In genomic region chr17:25732082-25732481, GRCm38 (mm10) we compare ENCODE assay signal across 9 mouse cellular contexts. TPM values are rescaled to one million over a fixed set of nuclear protein-coding genes. Genes with fewer than 3 reads are reported as not detected.
DNase-seq lines count a peak whose midpoint lies in the region; ATAC-seq and TF ChIP-seq lines count a peak whose summit lies in the region.
"Had no signal": no experiment of that assay in that cellular context is flagged by ENCODE, and none has a peak within 500 bp of the region (broad histone marks: within the 10 kb centered on the region; RNA-seq: fewer than 3 reads in every experiment).

No protein-coding gene starts in this region.

- no peak for ATAC-seq in forebrain, embryonic 14.5 days
- no peak for ATAC-seq in forebrain, embryonic 16.5 days

- H3K4me2 ChIP-seq in forebrain, embryonic 14.5 days (ENCODE audit: low read length) = no peak overlapping the region
- no peak overlapping the region for H3K4me2 ChIP-seq in forebrain, embryonic 16.5 days (ENCODE audit: low read length)
- H3K4me2 ChIP-seq: neural tube, embryonic 13.5 days had no signal

- 15% methylated on average over 2 of the region's 2 CpGs for WGBS in forebrain, embryonic 14.5 days
- WGBS in forebrain, embryonic 16.5 days = 15% methylated on average over 2 of the region's 2 CpGs
- WGBS in heart, embryonic 10.5 days = 16% methylated on average over 2 of the region's 2 CpGs

- no peaks in the 10 kb centered on the region for H3K9me3 ChIP-seq in forebrain, embryonic 14.5 days (replicated peaks; ENCODE audit: control insufficient read depth, low read length)
- no peaks in the 10 kb centered on the region for H3K9me3 ChIP-seq in forebrain, embryonic 16.5 days (ENCODE audit: control insufficient read depth, low read length)
- H3K9me3 ChIP-seq in heart, embryonic 10.5 days = no peaks in the 10 kb centered on the region
- H3K9me3 ChIP-seq: neural tube, embryonic 13.5 days had no signal

- H3K9ac ChIP-seq in forebrain, embryonic 14.5 days (ENCODE audit: low read length) = no peak overlapping the region
- no peak overlapping the region for H3K9ac ChIP-seq in forebrain, embryonic 16.5 days (replicated peaks; ENCODE audit: low read depth, low read length)
- H3K9ac ChIP-seq: neural tube, embryonic 13.5 days had no signal

- no peak overlapping the region for H3K4me3 ChIP-seq in forebrain, embryonic 14.5 days (ENCODE audit: low read depth, low read length)
- no peak overlapping the region for H3K4me3 ChIP-seq in forebrain, embryonic 16.5 days (replicated peaks; ENCODE audit: low read length)
- H3K4me3 ChIP-seq in cortical plate, adult 2 months (ENCODE audit: insufficient read depth, low read length) = no peak overlapping the region
- H3K4me3 ChIP-seq in heart, embryonic 10.5 days = no peak overlapping the region
- H3K4me3 ChIP-seq: neural tube, embryonic 13.5 days had no signal

- H3K4me1 ChIP-seq in forebrain, embryonic 14.5 days (ENCODE audit: control insufficient read depth, insufficient read depth, low read length) = peaks cover 9% of the 10 kb centered on the region
- H3K4me1 ChIP-seq in forebrain, embryonic 16.5 days (replicated peaks; ENCODE audit: control insufficient read depth, insufficient read depth, low read length) = peaks cover 9% of the 10 kb centered on the region
- H3K4me1 ChIP-seq in cortical plate, adult 2 months (ENCODE audit: control insufficient read depth, insufficient read depth, low read length) = peaks cover 2% of the 10 kb centered on the region; the same call in 1 of the 2 replicates
- peaks cover 23% of the 10 kb centered on the region for H3K4me1 ChIP-seq in heart, embryonic 10.5 days

- DNase-seq in forebrain, embryonic 14.5 days (ENCODE audit: low spot score) = peak; percentile 87
- peak; percentile 77 for DNase-seq in ZHBTc4 (ENCODE audit: low read depth, low spot score)
- DNase-seq in heart, embryonic 10.5 days (ENCODE audit: low spot score) = peak; percentile 93
- DNase-seq in left cerebral cortex, adult 11 months (ENCODE audit: low spot score) = peak; percentile 71
- peak; percentile 45 to 60 for DNase-seq in monocyte, adult 2 months (ENCODE audit: low read depth in 1 of 2, low spot score in 2 of 2)
- DNase-seq in telencephalon, adult 2 months (ENCODE audit: low read depth, low spot score) = peak; percentile 59

- H3K27ac ChIP-seq in forebrain, embryonic 14.5 days (ENCODE audit: low read depth, low read length) = no peak overlapping the region
- H3K27ac ChIP-seq in forebrain, embryonic 16.5 days (ENCODE audit: low read length) = no peak overlapping the region
- no peak overlapping the region for H3K27ac ChIP-seq in cortical plate, adult 2 months (ENCODE audit: insufficient read depth, low read length)
- H3K27ac ChIP-seq in heart, embryonic 10.5 days = no peak overlapping the region
- H3K27ac ChIP-seq: neural tube, embryonic 13.5 days had no signal

- peak; percentile 91 for TF ChIP-seq CTCF in cortical plate, adult 2 months (IDR thresholded peaks at IDR 0.05; ENCODE audit: extremely low read depth, insufficient read depth, low read length)

- TF ChIP-seq POLR2A in cortical plate, adult 2 months (IDR thresholded peaks at IDR 0.05; ENCODE audit: extremely low read depth, insufficient read depth, low read length) = no peak

- H3K27me3 ChIP-seq in forebrain, embryonic 14.5 days (replicated peaks; ENCODE audit: control insufficient read depth, insufficient read depth, low read length) = no peaks in the 10 kb centered on the region
- H3K27me3 ChIP-seq in forebrain, embryonic 16.5 days (replicated peaks; ENCODE audit: control insufficient read depth, insufficient read depth, low read length) = no peaks in the 10 kb centered on the region
- peaks cover 18% of the 10 kb centered on the region for H3K27me3 ChIP-seq in heart, embryonic 10.5 days (ENCODE audit: insufficient read depth, poor library complexity, severe bottlenecking)
- H3K27me3 ChIP-seq: neural tube, embryonic 13.5 days had no signal

- peaks cover 14% of the 10 kb centered on the region for H3K36me3 ChIP-seq in forebrain, embryonic 14.5 days (ENCODE audit: control insufficient read depth, insufficient read depth, low read length)
- H3K36me3 ChIP-seq in forebrain, embryonic 16.5 days (ENCODE audit: control insufficient read depth, insufficient read depth) = no peaks in the 10 kb centered on the region
- H3K36me3 ChIP-seq in heart, embryonic 10.5 days = peaks cover 20% of the 10 kb centered on the region

RNA-seq across cellular contexts. Expression of gene Mslnl, which starts 3.8 kb away (rescaled TPM):
- not detected in 2 replicates for polyA plus RNA-seq in forebrain, embryonic 14.5 days (2014; fragmentation: Nextera tagmentation; extraction: Ambion mirVana)
- 0.17 TPM in 1 of 2 replicates, not detected in the other for polyA plus RNA-seq in forebrain, embryonic 16.5 days (2015; fragmentation: Nextera tagmentation; extraction: Ambion mirVana)
- 0.77 and 1.0 TPM in 2 replicates for polyA plus RNA-seq in cortical plate, adult 2 months (2012; rRNA removed)
- not detected in 2 replicates for polyA plus RNA-seq in heart, embryonic 10.5 days (2016; fragmentation: Nextera tagmentation; extraction: Ambion mirVana)
- polyA plus RNA-seq: neural tube, embryonic 13.5 days had no signal

RNA-seq across cellular contexts. Expression of gene Rpusd1, which starts 4.6 kb away (rescaled TPM):
- 26.6 and 28.9 TPM in 2 replicates for polyA plus RNA-seq in forebrain, embryonic 14.5 days (2014; fragmentation: Nextera tagmentation; extraction: Ambion mirVana)
- polyA plus RNA-seq in forebrain, embryonic 16.5 days (2015; fragmentation: Nextera tagmentation; extraction: Ambion mirVana) = 28.1 and 29.1 TPM in 2 replicates
- polyA plus RNA-seq in cortical plate, adult 2 months (2012; rRNA removed) = 129 and 142 TPM in 2 replicates
- 18.1 and 19.8 TPM in 2 replicates for polyA plus RNA-seq in heart, embryonic 10.5 days (2016; fragmentation: Nextera tagmentation; extraction: Ambion mirVana)

RNA-seq across cellular contexts. Expression of gene Chtf18, which starts 4.9 kb away (rescaled TPM):
- polyA plus RNA-seq in forebrain, embryonic 14.5 days (2014; fragmentation: Nextera tagmentation; extraction: Ambion mirVana) = 7.1 and 8.6 TPM in 2 replicates
- 12.7 and 13.2 TPM in 2 replicates for polyA plus RNA-seq in forebrain, embryonic 16.5 days (2015; fragmentation: Nextera tagmentation; extraction: Ambion mirVana)
- 2.3 and 2.4 TPM in 2 replicates for polyA plus RNA-seq in cortical plate, adult 2 months (2012; rRNA removed)
- 34.5 and 46.4 TPM in 2 replicates for polyA plus RNA-seq in heart, embryonic 10.5 days (2016; fragmentation: Nextera tagmentation; extraction: Ambion mirVana)

RNA-seq across cellular contexts. Expression of gene Gng13, which starts 15.1 kb away (rescaled TPM):
- 2.7 and 7.8 TPM in 2 replicates for polyA plus RNA-seq in forebrain, embryonic 14.5 days (2014; fragmentation: Nextera tagmentation; extraction: Ambion mirVana)
- polyA plus RNA-seq in forebrain, embryonic 16.5 days (2015; fragmentation: Nextera tagmentation; extraction: Ambion mirVana) = 2.2 and 3.3 TPM in 2 replicates
- polyA plus RNA-seq in cortical plate, adult 2 months (2012; rRNA removed) = 438 and 442 TPM in 2 replicates
- 2.2 and 4.6 TPM in 2 replicates for polyA plus RNA-seq in heart, embryonic 10.5 days (2016; fragmentation: Nextera tagmentation; extraction: Ambion mirVana)

RNA-seq across cellular contexts. Expression of gene Msln, which starts 22.1 kb away (rescaled TPM):
- polyA plus RNA-seq in forebrain, embryonic 14.5 days (2014; fragmentation: Nextera tagmentation; extraction: Ambion mirVana) = 0.14 and 0.48 TPM in 2 replicates
- polyA plus RNA-seq in forebrain, embryonic 16.5 days (2015; fragmentation: Nextera tagmentation; extraction: Ambion mirVana) = 0.27 and 0.85 TPM in 2 replicates
- 2.3 and 3.0 TPM in 2 replicates for polyA plus RNA-seq in cortical plate, adult 2 months (2012; rRNA removed)
- polyA plus RNA-seq in heart, embryonic 10.5 days (2016; fragmentation: Nextera tagmentation; extraction: Ambion mirVana) = 0.98 and 2.8 TPM in 2 replicates
